Mouse (Mus musculus) hindbrain, embryonic 10.5 days (tissue): Measurements from ENCODE around the gene Sptssa. TPM values are rescaled to one million over a fixed set of nuclear protein-coding genes. Genes with fewer than 3 reads are reported as not detected.
A peak's percentile ranks its signal among the peaks of the same experiment; 100 is the strongest.

Source experiments
- DNase-seq: peaks from one replicate; pipeline ENCODE4 v3.0.0-alpha.2; 2017; ENCODE audit warnings: low spot score
- H3K27ac ChIP-seq: fragments of 300-500 bp; sonication (generic); 2 replicates; pipeline ENCODE4 v1.5.1; 2016; ENCODE audit warnings: mild to moderate bottlenecking, moderate library complexity
- H3K27me3 ChIP-seq: fragments of 300-500 bp; sonication (generic); 2 replicates; pipeline ENCODE4 v1.6.1; 2016; ENCODE audit warnings: mild to moderate bottlenecking; ENCODE audit not compliant: poor library complexity, insufficient read depth, severe bottlenecking
- H3K36me3 ChIP-seq: fragments of 300-500 bp; sonication (generic); 2 replicates; pipeline ENCODE4 v1.6.1; 2016; ENCODE audit warnings: mild to moderate bottlenecking, moderate library complexity
- H3K4me1 ChIP-seq: fragments of 300-500 bp; sonication (generic); replicated peaks from 2 replicates; pipeline ENCODE4 v1.6.1; 2016; ENCODE audit warnings: mild to moderate bottlenecking
- H3K4me3 ChIP-seq: fragments of 300-500 bp; sonication (generic); 2 replicates; pipeline ENCODE4 v1.5.1; 2016; ENCODE audit warnings: mild to moderate bottlenecking, moderate library complexity
- H3K9me3 ChIP-seq: fragments of 300-500 bp; sonication (generic); 2 replicates; pipeline ENCODE4 v1.6.1; 2016; ENCODE audit warnings: mild to moderate bottlenecking, moderate library complexity
- WGBS: fragments of 180-500 bp; shearing (Covaris S2); methylation state at CpG from one replicate; pipeline ENCODE4 v1.1.7; 2016; 5-methylcytosine and 5-hydroxymethylcytosine counted together
- polyA plus RNA-seq: library from polyadenylated mRNA; unstranded; fragments of >200 nt; fragmentation: Nextera tagmentation; extraction: Ambion mirVana; gene quantifications from 2 replicates; pipeline ENCODE4 v1.2.1, GENCODE M21; 2016

Sptssa gene
- 164 TPM in 2 replicates for polyA plus RNA-seq

DNA sequence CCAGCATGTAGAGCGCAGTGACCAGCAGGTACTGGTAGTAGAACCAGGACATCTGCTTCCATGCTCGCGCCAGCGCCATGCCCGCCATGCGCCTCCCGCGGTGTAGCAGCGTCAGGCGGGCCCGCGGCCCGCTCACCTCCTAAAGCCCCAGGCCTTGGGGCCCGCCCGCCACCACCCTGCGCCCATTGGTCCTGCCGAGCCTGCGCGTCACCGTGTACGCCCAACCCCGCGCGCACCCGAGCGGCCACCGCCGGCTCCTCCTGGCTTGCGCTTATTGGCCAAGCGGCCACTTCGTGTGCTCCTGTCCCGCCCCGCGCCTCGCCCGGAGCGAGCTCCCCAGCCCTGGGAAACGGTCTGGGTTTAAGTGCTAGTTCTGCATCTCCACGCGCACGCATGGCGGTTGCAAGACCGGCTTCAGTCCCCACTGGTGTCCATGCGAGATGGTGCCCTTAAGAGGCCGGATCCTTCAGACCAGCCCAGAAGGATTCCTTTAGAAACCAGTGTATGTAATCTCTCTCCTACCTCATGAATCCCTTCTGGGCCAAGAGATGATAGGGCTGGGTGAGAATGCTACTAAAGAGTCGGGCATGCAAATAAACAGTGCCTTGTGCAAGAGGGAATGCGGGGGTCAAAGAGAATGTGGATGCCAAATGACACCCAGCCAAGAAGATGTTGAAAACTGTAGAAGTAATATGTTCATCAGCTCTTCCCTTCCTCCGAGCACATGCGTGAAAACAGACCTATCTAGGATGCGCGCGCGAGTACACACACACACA is at the start of gene Sptssa:
Gene Sptssa (minus strand): TSS at position 178 of the 776 bp plus-strand sequence.
- Histone ChIP-seq H3K4me1 (peaks cover 26% of the 10 kb centered on the region), H3K9me3 (no peaks in the 10 kb centered on the region), H3K36me3 (no peaks in the 10 kb centered on the region), H3K27me3 (peaks cover 3% of the 10 kb centered on the region; the same call in 1 of the 2 replicates), H3K27ac (peak within 1 kb of the TSS; percentile 96), H3K4me3 (peak within 1 kb of the TSS; percentile 77)
- 8% methylated on average over 53 of the region's 53 CpGs for WGBS
- DNase-seq: peak; percentile 97

DNA sequence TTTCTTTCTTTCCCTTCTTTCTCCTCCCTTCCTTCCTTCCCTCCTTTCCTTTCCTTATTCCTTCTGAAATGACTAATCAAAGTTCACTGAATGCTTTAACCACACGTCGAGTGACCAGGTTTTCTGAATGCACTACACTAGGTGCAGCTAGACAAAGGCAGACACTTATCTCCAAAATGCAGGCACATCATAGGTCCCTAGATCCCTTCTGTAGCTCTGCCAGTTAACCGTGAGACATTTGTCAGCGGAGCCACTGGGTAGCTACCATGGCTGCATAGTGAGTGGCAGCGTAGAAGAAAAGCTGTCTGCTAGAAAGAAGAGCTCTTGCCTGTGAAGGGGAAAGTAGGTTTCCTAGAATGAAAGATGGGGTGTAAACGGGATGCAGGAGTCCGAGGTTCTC is 43.0 kb upstream of the Sptssa start:
- no peak overlapping the region for H3K4me3 ChIP-seq
- 75% methylated on average over 7 of the region's 7 CpGs for WGBS

DNA sequence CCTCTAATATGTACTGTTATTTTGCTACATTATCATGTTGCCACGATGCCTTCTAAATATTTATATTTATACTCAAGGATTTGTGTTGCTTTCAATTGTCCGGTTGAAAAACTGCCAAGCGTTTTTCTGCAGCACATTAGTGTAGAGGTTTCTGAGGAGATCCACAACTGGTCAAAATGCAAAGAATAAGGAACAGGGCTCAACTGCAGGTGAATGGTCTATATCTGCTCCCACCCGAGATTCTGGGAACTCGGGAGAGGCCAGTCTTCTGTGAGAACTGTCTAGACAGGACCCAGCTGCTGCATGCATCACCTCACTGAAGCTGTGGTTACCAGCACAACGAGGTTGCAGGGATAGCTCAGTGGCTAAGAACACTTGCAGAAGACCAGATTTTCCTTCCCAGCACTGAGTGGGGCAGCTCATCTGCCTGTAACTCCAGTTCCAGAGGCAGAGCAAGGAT is 41.4 kb upstream of the Sptssa start:
- H3K27ac ChIP-seq: no peak overlapping the region
- WGBS: 63% methylated on average over 6 of the region's 6 CpGs

More for the DNA sequence above, 43.0 kb upstream of the Sptssa start:
- Histone ChIP-seq H3K4me1 (peaks cover 9% of the 10 kb centered on the region; the same call in 1 of the 2 replicates), H3K27me3 (no peaks in the 10 kb centered on the region), H3K36me3 (no peaks in the 10 kb centered on the region), H3K27ac (no peak overlapping the region), H3K9me3 (no peaks in the 10 kb centered on the region)
- no peak for DNase-seq

DNA sequence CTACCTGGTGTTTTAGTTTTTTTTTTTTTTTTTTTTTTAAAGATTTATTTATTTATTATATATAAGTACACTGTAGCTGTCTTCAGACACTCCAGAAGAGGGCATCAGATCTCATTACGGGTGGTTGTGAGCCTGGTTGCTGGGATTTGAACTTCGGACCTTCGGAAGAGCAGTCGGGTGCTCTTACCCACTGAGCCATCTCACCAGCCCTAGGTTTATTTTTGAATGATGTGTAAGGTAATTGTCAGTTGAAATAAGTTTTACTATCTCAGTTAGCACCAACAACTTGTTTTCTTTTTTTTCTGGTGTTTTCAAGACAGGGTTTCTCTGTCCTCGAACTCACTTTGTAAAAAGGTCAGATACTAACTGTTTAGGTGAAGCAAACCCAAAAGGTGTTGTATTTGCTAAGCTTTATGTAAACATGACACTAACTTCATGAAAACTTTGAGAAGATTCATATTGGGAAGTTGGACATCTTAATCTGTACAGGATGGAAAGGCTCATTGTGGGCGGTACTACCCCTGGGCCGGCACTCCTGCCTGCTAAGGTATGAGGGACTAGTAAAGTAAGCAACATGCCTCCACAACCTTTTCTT is 40.7 kb upstream of the Sptssa start:
- no peak for DNase-seq
- Histone ChIP-seq H3K27ac (no peak overlapping the region), H3K4me3 (no peak overlapping the region), H3K27me3 (no peaks in the 10 kb centered on the region), H3K36me3 (peaks cover 8% of the 10 kb centered on the region; the same call in 1 of the 2 replicates), H3K4me1 (peaks cover 9% of the 10 kb centered on the region; the same call in 1 of the 2 replicates), H3K9me3 (no peaks in the 10 kb centered on the region)
- WGBS: 12% methylated on average over 7 of the region's 7 CpGs

More for the DNA sequence above, 41.4 kb upstream of the Sptssa start:
- no peak for DNase-seq
- Histone ChIP-seq H3K27me3 (no peaks in the 10 kb centered on the region), H3K36me3 (peaks cover under 1% of the 10 kb centered on the region; the same call in 1 of the 2 replicates), H3K9me3 (no peaks in the 10 kb centered on the region), H3K4me1 (peaks cover 9% of the 10 kb centered on the region; the same call in 1 of the 2 replicates), H3K4me3 (no peak overlapping the region)

DNA sequence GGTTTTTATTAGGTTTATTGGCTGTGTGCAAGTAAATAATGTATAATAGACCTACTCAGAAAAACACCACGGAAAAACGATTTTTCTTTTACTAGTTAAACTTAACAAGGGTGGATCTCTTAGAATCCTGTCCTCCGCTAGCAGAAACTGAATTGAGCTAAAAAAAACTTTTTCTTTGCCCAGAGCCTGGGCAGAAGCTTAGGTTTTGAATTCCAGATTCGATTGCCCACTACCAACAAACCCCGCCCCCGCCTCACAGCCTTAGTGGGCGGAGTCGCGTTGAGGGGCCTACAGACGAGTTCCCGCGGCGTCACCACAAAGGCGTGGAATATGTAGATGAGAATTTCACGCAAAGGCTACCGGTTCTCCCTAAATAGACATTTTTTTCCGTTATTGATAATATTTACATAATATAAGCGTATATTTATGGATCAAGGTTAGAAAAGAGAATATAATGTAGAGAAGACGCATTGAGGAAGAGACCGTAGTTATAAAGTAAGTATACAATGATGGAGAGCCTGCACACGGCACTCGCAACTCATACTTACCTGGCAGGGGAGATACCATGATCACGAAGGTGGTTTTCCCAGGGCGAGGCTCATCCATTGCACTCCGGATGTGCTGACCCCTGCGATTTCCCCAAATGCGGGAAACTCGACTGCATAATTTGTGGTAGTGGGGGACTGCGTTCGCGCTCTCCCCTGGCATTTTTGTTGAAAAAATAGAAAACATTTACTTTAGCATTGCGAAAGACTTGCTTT is 40.0 kb upstream of the Sptssa start:
- WGBS: under 1% methylated on average over 32 of the region's 32 CpGs
- peaks cover 13% of the 10 kb centered on the region; the same call in 1 of the 2 replicates for H3K36me3 ChIP-seq

DNA sequence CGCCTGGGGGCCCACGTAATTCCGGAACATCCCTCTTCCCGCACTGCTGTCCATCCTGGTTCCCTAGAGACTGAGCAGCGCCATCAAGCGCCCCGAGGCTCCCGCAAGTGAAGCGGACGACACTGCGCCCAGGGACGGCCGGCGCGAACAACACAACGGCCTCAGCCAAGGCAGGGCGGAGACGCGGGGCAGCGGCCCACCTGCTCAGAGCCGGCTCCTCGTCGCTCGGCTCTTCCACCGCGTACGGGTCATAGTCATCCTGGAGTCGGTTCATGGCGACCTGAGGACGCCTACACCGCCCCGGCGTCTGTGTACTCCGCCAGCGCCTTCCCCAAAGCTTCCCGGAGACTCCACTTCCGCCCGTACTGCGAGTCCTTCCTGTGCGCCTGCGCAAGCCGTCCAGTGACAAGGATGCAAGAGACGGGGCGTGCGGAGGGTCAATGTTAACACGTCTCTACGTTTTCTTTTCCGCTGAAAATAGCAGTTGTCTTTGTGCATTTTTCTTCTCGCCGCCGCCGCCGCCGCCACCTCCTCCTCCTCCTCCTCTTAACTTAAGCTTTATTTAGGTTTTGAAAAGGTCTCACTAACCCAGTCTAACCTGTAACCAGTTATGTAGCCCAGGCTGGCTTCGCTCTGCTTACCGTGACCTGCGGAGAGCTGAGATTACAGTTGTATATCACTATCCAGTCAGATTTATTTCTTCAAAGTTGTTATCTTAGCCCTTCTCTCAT is 39.3 kb upstream of the Sptssa start, which contains the start of gene Eapp:
Gene Eapp (minus strand): TSS at position 387 of the 731 bp plus-strand sequence.
- peak within 1 kb of the TSS; percentile 95 for H3K27ac ChIP-seq
- H3K36me3 ChIP-seq: peaks cover 20% of the 10 kb centered on the region; the same call in 1 of the 2 replicates
- no peaks in the 10 kb centered on the region for H3K27me3 ChIP-seq
- under 1% methylated on average over 57 of the region's 57 CpGs for WGBS
- DNase-seq: peak; percentile 94
- peaks cover 9% of the 10 kb centered on the region; the same call in 1 of the 2 replicates for H3K4me1 ChIP-seq
- H3K4me3 ChIP-seq: peak within 1 kb of the TSS; percentile 80
- no peaks in the 10 kb centered on the region for H3K9me3 ChIP-seq

More for the DNA sequence above, 40.0 kb upstream of the Sptssa start:
- Histone ChIP-seq H3K4me3 (peak overlapping the region; percentile 80), H3K27me3 (no peaks in the 10 kb centered on the region), H3K9me3 (no peaks in the 10 kb centered on the region), H3K27ac (peak overlapping the region; percentile 95), H3K4me1 (peaks cover 9% of the 10 kb centered on the region; the same call in 1 of the 2 replicates)
- DNase-seq: peak; percentile 93

DNA sequence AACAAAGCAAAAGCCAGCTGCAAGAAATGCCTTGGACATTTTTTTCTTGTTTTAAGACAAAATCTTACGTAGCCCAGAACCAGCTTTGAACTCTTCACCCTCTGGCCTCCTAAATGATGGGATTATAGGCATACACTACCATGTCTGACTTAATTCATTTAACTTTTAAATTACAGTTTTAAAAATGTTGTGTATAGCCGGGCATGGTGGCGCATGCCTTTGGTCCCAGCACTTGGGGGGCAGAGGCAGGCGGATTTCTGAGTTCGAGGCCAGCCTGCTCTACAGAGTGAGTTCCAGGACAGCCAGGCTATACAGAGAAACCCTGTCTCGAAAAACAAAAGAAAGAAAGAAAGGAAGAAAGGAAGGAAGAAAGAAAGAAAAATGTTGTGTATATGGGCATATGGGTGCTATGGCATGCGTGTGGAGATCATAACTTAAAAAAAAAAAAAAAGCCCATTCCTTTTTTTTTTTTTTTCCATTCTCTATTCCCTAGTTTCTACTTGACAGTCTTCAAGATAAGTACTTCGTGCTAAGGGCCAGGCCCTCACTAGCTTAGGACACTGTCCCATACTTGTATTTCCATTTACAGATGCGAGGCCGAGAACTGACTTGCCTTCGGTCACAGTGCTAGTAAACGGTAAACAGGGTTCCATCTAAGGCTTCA is 38.6 kb upstream of the Sptssa start:
- H3K4me3 ChIP-seq: peak overlapping the region; percentile 80
- no peaks in the 10 kb centered on the region for H3K9me3 ChIP-seq
- H3K36me3 ChIP-seq: peaks cover 27% of the 10 kb centered on the region
- peaks cover 9% of the 10 kb centered on the region; the same call in 1 of the 2 replicates for H3K4me1 ChIP-seq
- H3K27me3 ChIP-seq: no peaks in the 10 kb centered on the region
- 42% methylated on average over 12 of the region's 12 CpGs for WGBS
- no peak for DNase-seq
- H3K27ac ChIP-seq: peak overlapping the region; percentile 95

DNA sequence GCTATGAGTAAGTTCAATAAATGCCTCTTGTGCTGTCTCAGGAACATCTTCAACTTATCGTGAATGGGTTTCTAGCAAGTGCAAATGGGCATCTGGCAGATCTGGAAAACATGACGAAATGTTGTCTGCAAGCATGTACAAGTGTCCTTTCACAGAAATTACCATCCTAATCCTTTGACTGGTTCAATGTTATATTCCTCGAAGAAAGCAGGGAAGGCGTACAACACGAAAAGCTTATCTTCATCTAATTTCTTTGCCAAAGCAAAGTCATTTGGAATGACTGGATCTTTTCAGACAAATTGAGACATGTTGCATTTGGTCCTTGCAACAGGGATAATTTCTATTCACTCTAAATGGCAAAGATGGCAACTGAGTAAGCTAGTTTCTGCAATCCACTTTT is 32.7 kb upstream of the Sptssa start:
- Histone ChIP-seq H3K27ac (no peak overlapping the region), H3K27me3 (no peaks in the 10 kb centered on the region), H3K4me3 (no peak overlapping the region), H3K9me3 (no peaks in the 10 kb centered on the region), H3K36me3 (peaks cover 77% of the 10 kb centered on the region), H3K4me1 (no peaks in the 10 kb centered on the region)
- WGBS: 97% methylated on average over 5 of the region's 5 CpGs
- DNase-seq: no peak

DNA sequence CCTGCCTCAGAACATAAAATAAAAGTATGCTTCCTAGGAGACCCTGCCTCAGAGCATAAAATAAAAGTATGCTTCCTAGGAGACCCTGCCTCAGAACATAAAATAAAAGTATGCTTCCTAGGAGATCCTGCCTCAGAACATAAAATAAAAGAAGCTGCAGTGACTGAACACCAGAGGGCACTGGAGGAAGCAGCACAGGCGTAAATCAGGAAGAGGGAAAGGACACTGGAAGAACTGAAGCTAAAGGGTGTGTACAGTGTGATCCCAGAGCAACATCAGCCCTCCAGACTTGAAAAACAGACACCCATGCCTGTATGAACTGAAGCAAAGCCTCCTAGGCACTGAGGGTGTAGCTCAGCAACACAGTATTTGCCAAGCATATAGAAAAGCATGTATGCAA is 26.8 kb upstream of the Sptssa start:
- H3K4me3 ChIP-seq: no peak overlapping the region
- H3K27ac ChIP-seq: no peak overlapping the region
- DNase-seq: no peak
- peaks cover 48% of the 10 kb centered on the region for H3K36me3 ChIP-seq
- 31% methylated on average over 1 of the region's 1 CpGs for WGBS
- no peaks in the 10 kb centered on the region for H3K4me1 ChIP-seq
- H3K27me3 ChIP-seq: no peaks in the 10 kb centered on the region
- H3K9me3 ChIP-seq: no peaks in the 10 kb centered on the region

DNA sequence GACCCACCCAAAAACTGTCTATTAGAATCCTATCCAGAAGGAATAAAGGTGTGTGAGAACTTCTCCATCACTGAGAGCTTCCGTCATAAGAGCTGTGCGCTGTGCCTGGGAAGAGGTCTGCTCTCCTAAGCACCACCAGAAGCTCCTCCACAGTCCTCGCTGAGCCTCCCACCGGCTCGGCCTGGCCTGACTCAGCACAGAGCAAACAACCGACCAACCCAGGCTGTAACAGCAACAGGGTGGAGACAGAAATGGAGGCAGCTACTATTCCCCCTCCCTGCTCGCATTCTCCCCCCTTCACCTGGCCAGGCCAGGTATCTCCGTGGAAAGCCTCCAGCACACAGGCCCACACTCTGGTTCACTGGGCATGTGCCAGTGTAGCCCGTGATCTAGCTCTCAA is 20.3 kb upstream of the Sptssa start:
- Histone ChIP-seq H3K9me3 (no peaks in the 10 kb centered on the region), H3K36me3 (peaks cover 79% of the 10 kb centered on the region), H3K4me1 (no peaks in the 10 kb centered on the region), H3K27ac (no peak overlapping the region), H3K27me3 (no peaks in the 10 kb centered on the region), H3K4me3 (no peak overlapping the region)
- DNase-seq: no peak
- WGBS: 96% methylated on average over 9 of the region's 9 CpGs

DNA sequence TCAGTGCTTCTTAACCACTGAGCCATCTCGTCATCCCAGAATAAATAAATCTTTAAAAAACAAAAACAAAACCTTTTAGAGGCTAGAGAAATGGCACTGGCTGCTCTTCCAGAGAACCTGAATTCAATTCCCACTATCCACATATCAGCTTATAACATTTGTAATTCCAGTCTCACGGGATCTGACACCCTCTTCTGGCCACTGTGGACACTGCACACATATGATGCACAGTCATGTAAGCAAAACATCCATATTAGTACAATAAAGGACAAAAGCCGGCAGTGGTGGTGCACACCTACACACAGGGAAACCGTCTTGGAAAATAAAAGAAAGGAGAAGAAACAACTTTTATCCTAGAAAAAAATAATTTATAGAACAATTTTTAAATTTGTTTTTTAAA is 19.0 kb upstream of the Sptssa start:
- Histone ChIP-seq H3K4me3 (no peak overlapping the region), H3K27ac (no peak overlapping the region), H3K4me1 (no peaks in the 10 kb centered on the region), H3K27me3 (no peaks in the 10 kb centered on the region), H3K36me3 (peaks cover 86% of the 10 kb centered on the region), H3K9me3 (no peaks in the 10 kb centered on the region)
- no peak for DNase-seq
- WGBS: 95% methylated on average over 4 of the region's 4 CpGs
